Mouse (Mus musculus) left cerebral cortex, adult 9 months (tissue): ENCODE data around the gene Zbtb9.
A peak's percentile ranks its signal among the peaks of the same experiment; 100 is the strongest.

Experiments used
- DNase-seq, 2 experiments: peaks; one replicate each; pipeline ENCODE4 v3.0.0; 2022; ENCODE audit warnings: low spot score in 2 of 2

The Zbtb9 gene

GRCm38 (mm10) chr17:26947231-26948100, 25.5 kb upstream of the Zbtb9 start:
- no peak for DNase-seq

GRCm38 (mm10) chr17:26948316-26949050, 24.5 kb upstream of the Zbtb9 start:
- no peak for DNase-seq

- DNase-seq: no peak
Measured at GRCm38 (mm10) chr17:26949051-26949577, 23.9 kb upstream of the Zbtb9 start.

- no peak for DNase-seq
Measured at GRCm38 (mm10) chr17:26949866-26950265, 23.1 kb upstream of the Zbtb9 start.

GRCm38 (mm10) chr17:26950560-26951288, 22.2 kb upstream of the Zbtb9 start:
- no peak for DNase-seq

GRCm38 (mm10) chr17:26951406-26951805, 21.6 kb upstream of the Zbtb9 start:
- DNase-seq: peak in 1 of 2 experiments; percentile 83

- no peak for DNase-seq
Measured at GRCm38 (mm10) chr17:26951952-26952877, 20.8 kb upstream of the Zbtb9 start.

- no peak for DNase-seq
Measured at GRCm38 (mm10) chr17:26953201-26953600, 19.8 kb upstream of the Zbtb9 start.

GRCm38 (mm10) chr17:26953726-26954125, 19.2 kb upstream of the Zbtb9 start:
- no peak for DNase-seq

- DNase-seq: no peak
Measured at GRCm38 (mm10) chr17:26956309-26956708, 16.7 kb upstream of the Zbtb9 start.

GRCm38 (mm10) chr17:26956895-26957294, 16.1 kb upstream of the Zbtb9 start:
- no peak for DNase-seq

GRCm38 (mm10) chr17:26957872-26958271, 15.1 kb upstream of the Zbtb9 start:
- DNase-seq: no peak

GRCm38 (mm10) chr17:26958880-26959279, 14.1 kb upstream of the Zbtb9 start:
- no peak for DNase-seq

GRCm38 (mm10) chr17:26959815-26960214, 13.2 kb upstream of the Zbtb9 start:
- DNase-seq: no peak

GRCm38 (mm10) chr17:26961572-26962240, 11.3 kb upstream of the Zbtb9 start:
- no peak for DNase-seq

GRCm38 (mm10) chr17:26966993-26967392, 6.0 kb upstream of the Zbtb9 start:
- no peak for DNase-seq

- DNase-seq: no peak
Measured at GRCm38 (mm10) chr17:26967477-26967876, 5.5 kb upstream of the Zbtb9 start.

GRCm38 (mm10) chr17:26968200-26968611, 4.8 kb upstream of the Zbtb9 start:
- no peak for DNase-seq

- no peak for DNase-seq
Measured at GRCm38 (mm10) chr17:26969257-26969656, 3.7 kb upstream of the Zbtb9 start.

- no peak for DNase-seq
Measured at GRCm38 (mm10) chr17:26970221-26970620, 2.7 kb upstream of the Zbtb9 start.
